Mouse (Mus musculus): ENCODE results near the gene Trak1. TPM values are rescaled to one million over a fixed set of nuclear protein-coding genes. Genes with fewer than 3 reads are reported as not detected.

Trak1 gene
- total and polyA plus RNA-seq, 3 experiments: 8.2 to 28.6 (median 18.1) TPM

DNA sequence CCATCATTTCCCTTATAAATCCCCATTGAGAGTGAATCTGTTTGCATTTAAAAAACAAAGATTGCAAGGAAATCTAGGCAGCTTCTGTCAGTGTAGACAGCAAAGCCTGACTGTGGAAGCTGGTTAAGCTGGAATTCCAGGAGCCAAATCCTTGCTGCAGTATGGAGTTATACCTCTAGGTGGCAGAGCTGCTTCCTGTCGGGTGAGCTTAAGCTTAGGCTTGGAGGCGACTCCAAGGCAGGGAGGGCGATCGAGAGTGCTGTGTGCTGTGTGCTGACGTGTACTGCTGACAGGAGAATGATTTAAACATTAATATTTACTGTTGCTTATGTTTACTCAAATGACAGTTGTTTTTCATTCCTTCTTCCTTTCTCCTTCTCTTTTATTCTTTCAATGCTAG lies 95.1 kb downstream of the Trak1 start:
- Histone ChIP-seq H3K27ac (ENCODE audit: insufficient read depth, low read depth) (no peak overlapping the region), H3K4me2 (ENCODE audit: insufficient read depth, low read depth, poor library complexity, severe bottlenecking) (no peak overlapping the region), H3K27me3 (replicated peaks) (no peaks in the 10 kb centered on the region), H3K79me2 (replicated peaks; ENCODE audit: control insufficient read depth, extremely low read depth, insufficient read depth, poor library complexity, severe bottlenecking) (no peaks in the 10 kb centered on the region), H3K9ac (ENCODE audit: insufficient read depth, low read depth) (no peak overlapping the region), H3K36me3 (replicated peaks in 1 of 2; ENCODE audit: control insufficient read depth in 1 of 2, insufficient read depth in 1 of 2, low read length in 1 of 2) (peaks cover 14 to 66% of the 10 kb centered on the region in 2 experiments), H3K4me1 (ENCODE audit: control insufficient read depth in 1 of 2, insufficient read depth in 2 of 2) (peaks cover 0 to 6% of the 10 kb centered on the region in 2 experiments; a peak in 1 of 4 replicates), H3K4me3 (replicated peaks in 1 of 3; ENCODE audit: low read depth in 2 of 3, low read length in 2 of 3, poor library complexity in 1 of 3) (no peak overlapping the region), H3K9me3 (replicated peaks; ENCODE audit: low read length) (no peaks in the 10 kb centered on the region)
- DNase-seq (ENCODE audit: extremely low read depth): peak; percentile 30
- in situ Hi-C loops (cut with MboI; ENCODE audit: low pct_ligation_motif_present, low pct_unique_long_range_greater_than_20kb, low sequenced_read_pairs) (no loop called here), dilution Hi-C loops (cut with MboI; ENCODE audit: extremely low pct_ligation_motif_present, extremely low pct_unique_long_range_greater_than_20kb, low sequenced_read_pairs) (no loop called here)
- TF ChIP-seq CTCF (conservative IDR thresholded peaks at IDR 0.05 in 1 of 2, IDR thresholded peaks at IDR 0.05 in 1 of 2; ENCODE audit: low read depth in 2 of 2, low read length in 2 of 2) (peak; percentile 49 to 51; a peak in 3 of 4 replicates), PAX5 (IDR thresholded peaks at IDR 0.05; ENCODE audit: low read length) (no peak)

DNA sequence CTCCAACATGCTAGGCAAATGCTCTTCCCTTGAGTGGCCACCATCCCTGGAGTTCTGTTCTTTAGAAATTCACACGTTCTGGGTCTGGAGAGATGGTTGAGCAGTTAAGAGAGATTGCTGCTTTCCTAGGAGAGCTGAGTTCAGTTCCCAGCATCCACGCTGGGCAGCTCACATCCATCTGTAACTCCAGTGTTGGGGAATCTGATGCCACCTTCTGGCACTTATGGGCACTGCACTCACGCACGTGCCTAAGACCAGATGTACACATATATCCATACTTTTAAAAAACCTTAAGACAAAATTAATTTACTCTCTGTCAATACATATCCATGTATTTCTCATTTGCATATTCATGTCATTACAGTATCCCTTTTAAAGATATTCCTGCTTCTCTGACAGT lies 95.8 kb downstream of the Trak1 start:
- no peak overlapping the region for H3K4me3 ChIP-seq (replicated peaks in 1 of 3; ENCODE audit: low read depth in 2 of 3, low read length in 2 of 3, poor library complexity in 1 of 3)
- TF ChIP-seq POLR2AphosphoS2 (IDR thresholded peaks at IDR 0.05; ENCODE audit: low read depth, low read length) (no peak), CTCF (conservative IDR thresholded peaks at IDR 0.05 in 1 of 2, IDR thresholded peaks at IDR 0.05 in 1 of 2; ENCODE audit: low read depth in 2 of 2, low read length in 2 of 2) (peak; percentile 48 to 49; a peak in 3 of 4 replicates)
- no peak overlapping the region for H3K4me2 ChIP-seq (ENCODE audit: insufficient read depth, low read depth, poor library complexity, severe bottlenecking)
- no peaks in the 10 kb centered on the region for H3K9me3 ChIP-seq (replicated peaks; ENCODE audit: low read length)
- dilution Hi-C loops (cut with MboI; ENCODE audit: extremely low pct_ligation_motif_present, extremely low pct_unique_long_range_greater_than_20kb, low sequenced_read_pairs): no loop called here
- no peaks in the 10 kb centered on the region for H3K27me3 ChIP-seq (replicated peaks)
- no peaks in the 10 kb centered on the region for H3K79me2 ChIP-seq (replicated peaks; ENCODE audit: control insufficient read depth, extremely low read depth, insufficient read depth, poor library complexity, severe bottlenecking)
- peaks cover 14 to 72% of the 10 kb centered on the region in 2 experiments for H3K36me3 ChIP-seq (replicated peaks in 1 of 2; ENCODE audit: control insufficient read depth in 1 of 2, insufficient read depth in 1 of 2, low read length in 1 of 2)
- no peak overlapping the region for H3K27ac ChIP-seq (ENCODE audit: insufficient read depth, low read depth)
- H3K9ac ChIP-seq (ENCODE audit: insufficient read depth, low read depth): no peak overlapping the region
- H3K4me1 ChIP-seq (ENCODE audit: control insufficient read depth in 1 of 2, insufficient read depth in 2 of 2): peaks cover 0 to 6% of the 10 kb centered on the region in 2 experiments; a peak in 1 of 4 replicates
- in situ Hi-C loops (cut with MboI; ENCODE audit: low pct_ligation_motif_present, low pct_unique_long_range_greater_than_20kb, low sequenced_read_pairs): no loop called here
- no peak for DNase-seq (ENCODE audit: extremely low read depth)

DNA sequence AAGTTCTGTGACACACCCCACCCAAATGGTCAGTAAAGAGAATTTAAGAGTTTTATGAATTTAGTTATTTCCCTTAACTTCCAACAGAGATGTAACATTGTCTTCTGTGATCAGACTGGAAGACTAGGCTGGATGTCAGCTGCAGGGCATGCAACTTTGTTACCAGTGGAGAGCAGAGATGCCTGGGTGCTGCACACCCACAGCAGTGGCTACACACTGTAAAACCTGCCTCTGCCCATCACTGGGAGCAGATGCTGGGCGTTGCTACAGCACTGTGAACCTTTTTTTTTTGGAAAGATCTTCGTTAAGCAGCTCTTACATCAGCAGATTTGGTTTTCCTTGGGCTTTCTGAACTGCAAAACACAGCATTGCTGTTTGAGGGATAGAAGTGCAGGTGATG lies 97.6 kb downstream of the Trak1 start:
- Histone ChIP-seq H3K4me2 (ENCODE audit: insufficient read depth, low read depth, poor library complexity, severe bottlenecking) (no peak overlapping the region), H3K79me2 (replicated peaks; ENCODE audit: control insufficient read depth, extremely low read depth, insufficient read depth, poor library complexity, severe bottlenecking) (no peaks in the 10 kb centered on the region), H3K9me3 (replicated peaks; ENCODE audit: low read length) (no peaks in the 10 kb centered on the region), H3K27me3 (replicated peaks) (no peaks in the 10 kb centered on the region), H3K4me1 (ENCODE audit: control insufficient read depth in 1 of 2, insufficient read depth in 2 of 2) (no peaks in the 10 kb centered on the region), H3K4me3 (replicated peaks in 1 of 3; ENCODE audit: low read depth in 2 of 3, low read length in 2 of 3, poor library complexity in 1 of 3) (no peak overlapping the region), H3K9ac (ENCODE audit: insufficient read depth, low read depth) (no peak overlapping the region), H3K27ac (ENCODE audit: insufficient read depth, low read depth) (no peak overlapping the region), H3K36me3 (replicated peaks in 1 of 2; ENCODE audit: control insufficient read depth in 1 of 2, insufficient read depth in 1 of 2, low read length in 1 of 2) (peaks cover 11 to 79% of the 10 kb centered on the region in 2 experiments)
- TF ChIP-seq GABPA (IDR thresholded peaks at IDR 0.05; ENCODE audit: insufficient replicate concordance, low read depth, low read length) (no peak), NRF1 (IDR thresholded peaks at IDR 0.05; ENCODE audit: low read depth, low read length) (no peak), UBTF (IDR thresholded peaks at IDR 0.05; ENCODE audit: low read depth, low read length) (no peak), MXI1 (IDR thresholded peaks at IDR 0.05; ENCODE audit: low read depth, low read length) (no peak), BHLHE40 (IDR thresholded peaks at IDR 0.05; ENCODE audit: low read depth, low read length) (no peak), ZNF384 (IDR thresholded peaks at IDR 0.05; ENCODE audit: low read depth, low read length) (no peak), PAX5 (IDR thresholded peaks at IDR 0.05; ENCODE audit: low read length) (no peak), USF2 (conservative IDR thresholded peaks at IDR 0.05; ENCODE audit: low read depth, low read length) (no peak), E2F4 (IDR thresholded peaks at IDR 0.05; ENCODE audit: insufficient replicate concordance, low read depth, low read length) (no peak), CHD2 (IDR thresholded peaks at IDR 0.05; ENCODE audit: low read length) (no peak), EP300 (IDR thresholded peaks at IDR 0.05; ENCODE audit: low read length) (no peak), MAZ (IDR thresholded peaks at IDR 0.05; ENCODE audit: low read depth, low read length) (no peak), MAFK (IDR thresholded peaks at IDR 0.05; ENCODE audit: insufficient replicate concordance, low read length) (no peak), JUND (conservative IDR thresholded peaks at IDR 0.05; ENCODE audit: low read depth, low read length) (no peak), HCFC1 (IDR thresholded peaks at IDR 0.05; ENCODE audit: low read depth, low read length) (no peak), JUN (IDR thresholded peaks at IDR 0.05; ENCODE audit: insufficient read depth, low read depth, low read length) (no peak)
- dilution Hi-C loops (cut with MboI; ENCODE audit: extremely low pct_ligation_motif_present, extremely low pct_unique_long_range_greater_than_20kb, low sequenced_read_pairs) (no loop called here), in situ Hi-C loops (cut with MboI; ENCODE audit: low pct_ligation_motif_present, low pct_unique_long_range_greater_than_20kb, low sequenced_read_pairs) (no loop called here)
- DNase-seq (ENCODE audit: extremely low read depth): no peak
